Mouse (Mus musculus) kidney, adult 18-20 months (tissue): ENCODE measurements around the gene Galnt18.

Experiments used
- DNase-seq: peaks from one replicate; pipeline ENCODE4 v3.0.0; 2021

Gene Galnt18

DNA sequence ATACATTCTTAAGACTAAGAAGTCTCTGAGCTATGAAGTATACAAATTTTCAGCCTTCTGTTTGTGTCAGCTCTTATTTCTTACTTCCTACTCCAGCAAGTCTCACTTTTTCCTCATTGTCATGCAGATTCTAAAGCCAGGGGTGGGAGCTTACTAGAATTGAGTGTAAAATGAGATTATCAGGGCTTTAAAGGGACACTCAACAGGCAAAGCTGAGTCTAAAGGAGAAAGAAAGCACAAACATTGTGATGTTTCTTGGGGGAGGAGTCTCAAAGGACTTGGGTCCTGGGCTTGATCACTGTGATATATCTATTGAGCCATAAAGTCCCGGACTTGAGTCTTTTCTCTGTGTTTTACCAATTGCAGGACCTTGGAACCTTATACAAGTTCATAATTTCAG lies 234.2 kb downstream of the Galnt18 start:
- DNase-seq: no peak

- DNase-seq: no peak
Measured at GRCm38 (mm10) chr7:111537946-111538345, 241.8 kb downstream of the Galnt18 start.

GRCm38 (mm10) chr7:111534826-111535405 lies 244.9 kb downstream of the Galnt18 start:
- DNase-seq: no peak

DNA sequence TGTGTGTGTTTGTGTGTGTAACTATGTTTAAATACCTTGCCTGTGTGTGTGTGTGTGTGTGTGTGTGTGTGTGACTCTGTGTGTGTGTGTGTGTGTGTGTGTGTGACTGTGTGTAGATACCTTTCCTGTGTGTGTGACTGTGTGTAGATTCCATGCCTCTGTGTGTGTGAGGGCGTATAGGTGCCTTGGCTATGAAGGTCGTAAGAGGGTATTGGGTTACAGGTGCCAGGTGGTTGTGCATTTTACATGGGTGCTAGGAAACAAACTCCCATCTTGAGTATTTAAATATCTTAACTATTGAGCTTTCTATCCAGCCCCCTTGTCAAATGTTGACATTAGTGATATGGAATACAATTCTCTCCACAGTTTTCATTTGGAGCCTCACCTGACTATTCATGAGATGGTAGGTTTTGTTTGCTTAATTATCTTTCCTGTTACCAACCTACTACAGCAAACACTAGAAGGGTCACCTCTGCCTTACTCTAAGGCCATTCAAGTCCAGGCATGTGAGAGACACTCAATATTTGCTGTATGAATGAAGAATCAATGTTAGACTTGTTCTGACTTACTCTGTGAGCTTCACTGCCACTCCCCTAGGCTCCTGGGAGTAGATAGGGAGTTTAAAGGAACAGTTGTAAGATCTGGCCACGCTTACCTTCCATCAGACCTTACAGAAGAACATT lies 250.7 kb downstream of the Galnt18 start:
- no peak for DNase-seq

GRCm38 (mm10) chr7:111528462-111528861 lies 251.3 kb downstream of the Galnt18 start:
- no peak for DNase-seq

- DNase-seq: no peak
Measured at GRCm38 (mm10) chr7:111520881-111521280, 258.9 kb downstream of the Galnt18 start.

DNA sequence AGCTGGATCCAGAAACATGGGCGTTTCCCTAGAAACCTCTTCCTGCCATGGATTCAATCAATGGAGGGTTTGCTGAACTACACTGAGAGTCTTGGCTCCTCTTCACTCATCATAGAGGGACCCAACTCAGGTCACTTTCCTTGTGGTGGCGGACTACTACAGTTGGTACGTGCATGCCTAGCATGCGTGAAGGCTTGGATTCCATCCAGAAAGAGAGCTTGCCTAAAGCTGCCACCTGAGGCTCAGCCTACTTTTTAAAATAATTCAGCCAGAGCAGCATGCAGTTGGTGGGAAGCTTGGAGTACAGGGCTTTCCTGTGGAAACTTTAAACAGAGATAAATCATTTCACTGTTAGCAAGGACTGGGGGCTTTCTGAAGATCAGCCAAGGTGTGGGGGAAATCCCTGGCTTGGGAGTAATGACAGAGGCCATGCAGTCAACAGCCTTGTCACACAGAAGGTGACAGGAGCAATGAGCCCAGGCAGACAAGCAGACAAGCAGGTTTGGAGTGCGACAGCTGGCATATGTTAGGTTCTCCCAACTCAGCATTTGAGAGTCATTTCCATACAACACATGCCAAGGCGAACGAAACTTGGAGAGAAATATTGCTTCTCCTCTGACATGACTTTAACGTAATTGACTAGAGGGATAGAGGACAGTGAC lies 261.1 kb downstream of the Galnt18 start:
- no peak for DNase-seq

GRCm38 (mm10) chr7:111516882-111517281 lies 262.9 kb downstream of the Galnt18 start:
- no peak for DNase-seq

- DNase-seq: no peak
Measured at GRCm38 (mm10) chr7:111515471-111515870, 264.3 kb downstream of the Galnt18 start.

- DNase-seq: no peak
Measured at GRCm38 (mm10) chr7:111509167-111509854, 270.5 kb downstream of the Galnt18 start.

- no peak for DNase-seq
Measured at GRCm38 (mm10) chr7:111500616-111501015, 279.2 kb downstream of the Galnt18 start.

- DNase-seq: no peak
Measured at GRCm38 (mm10) chr7:111499255-111499790, 280.5 kb downstream of the Galnt18 start.

DNA sequence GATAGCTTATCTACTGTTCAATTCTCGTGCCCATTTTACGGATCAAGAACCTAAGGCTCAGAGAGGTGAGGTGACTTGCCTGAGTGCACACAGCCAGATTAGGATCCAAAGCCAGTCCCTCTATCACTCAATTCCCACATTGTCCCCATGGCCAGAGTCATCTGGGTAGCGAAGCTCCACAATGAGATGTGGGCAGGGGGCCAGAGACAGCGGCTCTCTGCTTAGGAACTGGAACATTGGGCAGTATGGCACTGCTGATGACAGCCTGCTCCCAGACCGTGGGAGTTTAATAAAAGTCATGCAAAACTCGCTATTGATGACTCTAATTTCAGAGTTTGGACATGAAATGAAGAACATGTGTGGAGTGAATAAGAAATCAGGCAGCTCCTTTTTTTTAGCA lies 282.6 kb downstream of the Galnt18 start:
- DNase-seq: no peak

- no peak for DNase-seq
Measured at GRCm38 (mm10) chr7:111492242-111492949, 287.4 kb downstream of the Galnt18 start.

DNA sequence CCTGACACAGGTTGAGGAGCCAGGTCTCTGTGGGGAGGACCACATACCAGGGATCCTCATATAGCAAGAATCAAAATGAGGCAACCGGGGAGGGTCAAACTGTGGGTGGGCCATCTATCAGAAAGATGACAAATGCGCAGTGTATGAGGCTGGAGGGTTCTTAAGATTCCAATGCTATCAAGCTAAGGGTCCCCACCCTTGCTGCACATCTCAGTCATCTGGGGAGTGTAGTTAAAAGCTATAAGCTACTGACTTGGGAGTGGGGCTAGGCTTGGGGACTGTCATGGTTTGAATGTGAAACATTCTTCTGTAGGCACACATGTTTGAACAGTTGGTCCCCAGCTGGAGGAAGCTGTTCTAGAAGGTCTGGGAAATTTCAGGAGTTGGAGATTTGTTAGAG lies 288.2 kb downstream of the Galnt18 start:
- DNase-seq: no peak

DNA sequence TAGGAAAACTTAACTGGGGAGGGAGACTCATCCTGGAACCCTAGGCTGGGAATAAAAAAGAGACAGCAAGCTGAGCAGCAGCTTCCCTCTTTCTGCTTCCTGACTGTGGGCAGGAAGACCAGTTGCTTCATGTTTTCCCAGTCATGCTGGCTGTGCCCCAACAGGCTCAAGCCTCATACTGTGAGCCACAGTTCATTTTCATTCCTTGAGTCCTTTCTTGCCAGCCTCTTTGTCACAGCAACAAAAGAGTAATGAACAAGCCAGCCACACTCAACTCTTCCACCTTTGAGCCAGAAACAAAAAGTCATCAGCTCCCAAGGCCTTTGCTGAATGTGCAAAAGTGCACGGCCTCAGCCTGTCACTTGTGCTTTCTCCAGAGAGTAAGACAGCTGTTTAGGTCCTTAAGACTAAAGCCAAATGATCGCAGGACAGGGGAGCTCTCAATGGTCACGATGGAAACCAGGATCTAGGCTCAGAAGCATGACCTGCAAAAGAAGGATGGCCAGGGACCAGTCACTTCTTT lies 292.9 kb downstream of the Galnt18 start:
- DNase-seq: no peak

DNA sequence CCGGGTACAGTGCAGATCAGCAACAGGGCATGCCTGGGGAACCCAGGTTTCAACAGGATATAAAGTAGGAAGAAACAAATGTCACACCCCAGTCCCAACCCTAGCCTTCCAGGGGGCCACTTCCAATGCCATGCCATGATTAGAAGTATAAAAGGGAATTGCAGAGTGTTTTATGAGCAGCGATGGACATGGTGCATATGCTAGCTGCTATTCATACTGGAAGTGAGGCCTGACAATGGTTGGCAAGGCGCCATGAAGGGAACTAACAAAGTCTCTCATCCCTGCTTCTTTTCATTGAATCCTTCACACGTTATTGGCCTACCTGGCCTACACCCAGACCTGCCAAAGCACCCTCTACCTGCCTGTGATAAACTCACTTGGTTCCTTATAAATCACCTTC lies 295.9 kb downstream of the Galnt18 start:
- no peak for DNase-seq

DNA sequence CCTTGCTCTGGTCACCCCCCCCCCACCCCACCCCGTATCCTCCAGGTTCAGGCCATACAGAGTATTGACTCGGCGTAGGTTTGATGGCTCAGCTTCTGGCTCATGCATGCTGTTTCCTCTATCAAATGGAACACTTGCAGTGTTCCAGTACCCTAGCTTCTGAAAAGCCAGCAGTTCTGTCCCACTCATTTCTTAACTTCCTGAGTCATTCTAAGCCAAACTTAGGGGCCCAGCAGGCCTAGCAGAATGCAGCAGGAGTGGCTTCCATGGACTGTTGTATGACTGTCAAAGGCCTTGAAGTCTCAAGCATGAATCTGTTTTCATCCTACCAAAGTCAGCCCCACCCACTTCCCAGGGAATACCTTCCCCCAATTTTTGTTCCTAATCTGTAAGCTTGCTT lies 296.5 kb downstream of the Galnt18 start:
- no peak for DNase-seq

DNA sequence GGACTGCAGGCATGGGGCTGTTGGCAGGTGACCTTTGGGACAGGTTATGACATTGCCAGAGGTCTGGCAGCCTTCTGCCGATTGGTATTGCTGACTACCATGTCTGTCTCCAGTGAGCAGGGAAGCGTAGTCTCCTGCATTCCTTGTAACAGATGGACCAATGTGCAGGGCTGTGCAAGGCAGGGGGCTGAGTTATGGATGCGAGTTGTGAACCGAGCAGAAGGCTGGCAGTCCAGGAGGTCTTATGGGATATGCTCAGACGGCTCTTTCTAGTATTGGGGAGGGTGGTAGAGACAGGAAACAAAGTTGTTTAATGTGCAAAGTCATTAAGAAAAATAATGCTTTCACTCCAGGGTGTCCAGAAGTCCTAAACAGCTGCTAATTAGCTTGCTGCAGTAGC lies 312.1 kb downstream of the Galnt18 start:
- no peak for DNase-seq

DNA sequence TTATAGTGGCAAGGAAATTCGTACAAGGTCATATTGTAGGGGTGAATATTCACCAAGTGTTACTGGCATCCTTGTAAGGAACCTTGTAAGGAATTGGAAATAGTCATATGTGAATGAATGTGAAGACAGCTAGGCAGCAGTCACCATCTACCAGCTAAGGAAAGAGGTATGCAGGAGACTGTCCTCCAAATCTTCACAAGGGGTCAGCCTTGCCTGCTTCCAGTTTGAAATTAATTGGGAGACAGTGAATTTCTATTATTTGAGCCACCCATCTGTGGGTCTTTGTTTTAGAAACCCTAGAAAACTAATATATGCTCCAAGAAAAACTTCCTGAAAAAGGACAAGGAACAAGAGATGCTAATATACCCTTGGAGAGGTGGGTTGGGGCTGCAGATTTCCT lies 313.1 kb downstream of the Galnt18 start:
- DNase-seq: no peak

DNA sequence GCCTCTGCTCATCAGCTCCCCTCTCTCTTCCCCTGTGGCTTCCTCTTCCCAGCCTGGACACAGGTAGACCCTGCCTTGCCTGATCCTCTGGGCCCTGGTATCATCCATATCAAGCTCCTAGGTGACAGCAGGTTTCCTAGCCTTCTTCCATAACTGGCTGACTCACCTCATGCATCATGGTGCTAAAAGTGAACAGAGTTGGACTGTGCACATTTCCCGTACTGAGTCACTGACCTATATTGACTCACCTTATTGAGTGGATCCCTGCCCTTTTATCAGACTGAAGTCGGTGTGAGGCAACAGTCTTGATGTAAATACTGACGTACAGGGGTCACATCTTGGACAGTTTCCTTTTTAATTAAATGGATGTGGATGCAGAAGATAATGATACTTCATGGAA lies 313.7 kb downstream of the Galnt18 start:
- no peak for DNase-seq

- no peak for DNase-seq
Measured at GRCm38 (mm10) chr7:111459716-111460115, 320.1 kb downstream of the Galnt18 start.

DNA sequence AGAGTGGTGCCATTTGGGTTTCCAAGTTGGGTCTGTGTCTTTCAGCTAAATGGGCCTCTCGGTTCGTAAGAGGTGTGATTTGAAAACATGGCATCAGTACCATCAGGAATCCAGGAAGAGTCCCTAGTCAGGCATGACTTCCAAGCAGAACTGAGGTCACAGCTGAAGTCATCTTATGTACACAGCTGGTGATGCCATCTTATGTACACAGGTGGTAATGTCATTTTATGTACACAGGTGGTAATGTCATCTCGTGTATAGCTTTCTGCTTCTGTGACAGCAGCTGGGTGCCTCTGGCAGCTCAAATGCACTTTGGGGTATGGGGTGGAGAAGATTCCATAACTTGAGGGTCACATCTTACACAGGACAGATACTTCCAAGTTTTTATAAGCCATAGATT lies 323.8 kb downstream of the Galnt18 start:
- DNase-seq: no peak
